Mouse (Mus musculus) colon, adult 2 months (tissue): ENCODE data around the gene Mfsd13b. TPM values are rescaled to one million over a fixed set of nuclear protein-coding genes. Genes with fewer than 3 reads are reported as not detected.

Experiments used
- polyA plus RNA-seq: library from polyadenylated mRNA; depleted of rRNA; stranded (reverse); fragments of >200 nt; gene quantifications from 2 replicates; pipeline ENCODE4 v1.2.3, GENCODE M21; 2012; rRNA removed

Mfsd13b gene
- 0.20 and 0.95 TPM in 2 replicates for polyA plus RNA-seq

DNA sequence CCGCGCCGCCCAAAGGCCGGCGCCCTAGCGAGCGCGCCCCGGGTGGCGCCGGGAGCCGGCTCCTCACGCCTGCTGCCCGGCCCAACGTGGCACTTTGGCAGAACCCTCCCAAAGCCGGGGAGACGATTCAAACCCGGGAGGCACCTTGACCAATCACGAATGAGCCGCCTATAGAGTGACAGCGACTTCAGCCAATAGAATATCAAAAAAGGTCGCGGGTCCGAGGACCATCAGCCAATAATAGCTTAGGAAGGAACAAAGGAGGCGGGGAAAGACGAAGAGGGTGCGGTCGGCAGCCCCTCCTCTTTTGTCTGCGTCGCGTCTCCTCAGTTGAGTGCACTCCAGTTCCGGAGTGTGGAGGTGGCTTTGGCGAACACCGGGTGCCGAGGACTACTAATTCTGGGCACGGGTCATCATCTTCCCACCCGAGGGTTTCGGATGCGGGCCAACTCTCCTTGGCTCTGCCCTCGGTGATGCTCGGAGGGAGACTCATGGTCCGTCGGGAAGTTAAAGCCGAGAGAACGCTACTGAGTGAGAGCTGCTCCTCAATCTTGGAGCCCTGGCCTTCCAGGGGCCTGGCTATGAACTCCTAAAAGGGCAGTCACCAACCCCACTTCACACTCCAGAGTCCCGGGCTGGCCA is at the start of gene Mfsd13b, which contains the start of gene Cdr2:
Mfsd13b (plus strand) TSS at position 310 of the 642 bp plus-strand sequence.
Cdr2 (minus strand) TSS at position 113 of the 642 bp plus-strand sequence.

DNA sequence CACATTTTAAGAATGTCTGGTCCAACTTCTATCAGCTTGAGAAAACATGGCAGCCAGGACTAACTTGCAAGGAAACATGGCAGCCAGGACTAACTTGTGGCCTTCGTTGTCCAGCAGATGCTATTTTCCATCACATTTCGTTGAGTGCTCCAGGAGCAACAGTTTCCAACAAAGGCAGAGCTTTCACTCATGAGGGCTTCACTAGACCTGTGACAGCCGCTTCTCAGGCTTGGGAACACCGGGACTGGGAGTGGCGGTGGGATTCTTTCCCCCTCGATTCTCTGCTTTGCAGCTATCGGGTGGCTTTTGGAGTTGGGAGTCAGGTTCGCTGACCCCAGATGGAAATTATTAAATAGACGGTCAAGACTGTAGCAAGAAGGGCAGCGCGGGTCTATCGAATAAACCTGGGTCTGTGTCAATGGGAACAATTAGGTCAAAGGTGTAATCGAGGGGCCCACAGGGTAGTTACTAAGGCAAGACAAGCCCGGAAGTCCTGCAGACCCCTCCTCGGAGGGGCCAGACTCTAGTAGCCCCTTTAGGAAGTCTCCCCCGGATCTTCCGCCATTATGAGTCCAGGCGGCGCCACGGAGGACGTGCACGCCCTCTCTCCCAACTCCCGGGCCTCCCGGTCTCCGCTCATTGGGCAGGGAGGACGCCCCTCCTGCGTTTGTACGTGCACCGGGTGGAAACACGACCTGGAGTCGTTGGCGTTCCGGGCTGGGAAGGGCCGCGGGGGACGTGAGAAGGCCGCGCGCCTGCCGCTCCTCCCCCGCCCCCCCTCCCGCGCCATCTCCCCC is 51.7 kb downstream of the Mfsd13b start, which contains the start of gene Mettl9:
Mettl9 (plus strand) TSS at position 590 of the 797 bp plus-strand sequence.

Other genes with a start within 250 kb of the Mfsd13b start
- 0.08 and 0.10 TPM in 2 replicates for gene Vwa3a, start 243.2 kb upstream of the Mfsd13b start, polyA plus RNA-seq
- 0.08 TPM in 1 of 2 replicates, not detected in the other for gene Gm5737, start 170.1 kb upstream of the Mfsd13b start, polyA plus RNA-seq
- 36.6 and 38.0 TPM in 2 replicates for gene Eef2k, start 139.7 kb upstream of the Mfsd13b start, polyA plus RNA-seq
- 13.6 and 15.1 TPM in 2 replicates for gene Polr3e, start 64.8 kb upstream of the Mfsd13b start, polyA plus RNA-seq
- 11.5 and 17.6 TPM in 2 replicates for gene Cdr2, start 197 bp upstream of the Mfsd13b start, polyA plus RNA-seq
- 34.3 and 38.2 TPM in 2 replicates for gene Mettl9, start 51.9 kb downstream of the Mfsd13b start, polyA plus RNA-seq
- gene Igsf6, start 92.1 kb downstream of the Mfsd13b start, polyA plus RNA-seq: 0.42 and 0.47 TPM in 2 replicates
- gene Otoa, start 99.1 kb downstream of the Mfsd13b start, polyA plus RNA-seq: 0.06 TPM in 1 of 2 replicates, not detected in the other